Mouse (Mus musculus): Measurements from ENCODE around the gene Ncln.

Ncln gene

GRCm38 (mm10) chr10:81496264-81496901 is at the start of gene Ncln:
TSS of gene Ncln (minus strand) at chr10:81496392.
- DNase-seq (ENCODE audit: low spot score in 2 of 2) = peak; percentile 99

- peak; percentile 99 to 100 for DNase-seq (ENCODE audit: low spot score in 2 of 2)
These were observed 49.1 kb upstream of the Ncln start, which contains the start of gene Gna11 for GRCm38 (mm10) chr10:81545161-81545747. TSS of gene Gna11 (minus strand) at chr10:81545190.

- peak in 1 of 2 experiments; percentile 42 for DNase-seq (ENCODE audit: low spot score in 2 of 2)
These were observed 48.3 kb upstream of the Ncln start for GRCm38 (mm10) chr10:81544296-81545160.

DNA sequence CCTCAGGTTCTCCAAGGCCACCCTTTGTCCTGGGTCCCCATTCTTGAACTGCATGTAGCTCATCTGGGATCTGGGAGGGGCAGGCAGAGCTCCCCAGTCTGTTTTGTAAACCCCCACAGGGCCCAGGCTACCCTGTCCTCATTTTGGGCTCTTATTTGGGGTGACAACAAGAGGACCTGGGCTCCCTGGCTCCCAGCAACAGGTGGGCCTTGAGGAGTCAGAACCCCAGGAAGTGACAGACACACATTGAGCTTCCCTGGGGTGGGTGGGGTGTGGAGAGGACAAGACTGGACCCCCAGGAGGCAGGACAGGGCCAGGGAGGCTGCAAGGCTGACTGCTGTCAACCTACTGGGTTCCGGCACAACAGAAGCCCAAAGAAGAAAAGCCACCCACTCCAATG is 47.4 kb upstream of the Ncln start:
- no peak for DNase-seq (ENCODE audit: low spot score in 2 of 2)

DNA sequence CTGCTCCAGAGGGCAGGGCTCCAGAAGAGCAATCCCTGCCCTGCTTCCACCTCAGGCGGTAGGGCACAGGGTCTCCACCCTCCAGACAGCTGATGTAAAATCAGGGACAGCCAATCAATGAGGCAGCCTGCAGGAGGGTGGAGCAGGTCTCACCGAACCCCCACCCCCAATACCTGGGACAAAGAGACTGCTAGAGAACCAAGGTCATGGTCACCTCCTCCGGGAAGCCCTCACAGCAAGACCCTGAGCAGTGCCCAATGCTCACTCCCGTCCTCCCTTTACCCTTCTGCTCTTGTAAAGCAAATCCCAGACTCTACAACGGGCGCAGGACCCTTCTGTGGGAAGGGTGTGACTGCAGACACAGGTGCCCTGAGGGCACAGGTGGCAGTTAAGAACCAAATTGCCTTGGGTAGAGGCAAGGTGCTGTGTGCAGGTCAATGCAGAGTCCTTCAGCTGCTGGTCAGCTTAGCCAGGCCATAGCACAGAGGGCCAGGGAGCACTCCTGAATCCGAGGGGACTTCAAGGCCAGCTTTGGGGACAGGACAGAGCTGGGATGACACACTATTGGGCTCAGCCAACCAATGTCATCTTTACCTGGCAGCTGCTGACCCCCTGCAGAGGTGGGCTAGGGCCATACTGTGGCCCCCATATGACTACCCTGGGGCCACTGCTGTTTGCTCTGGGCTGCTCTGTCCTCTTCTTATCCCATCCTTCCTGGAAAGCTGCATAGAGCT is 46.7 kb upstream of the Ncln start:
- DNase-seq (ENCODE audit: low spot score in 2 of 2) = no peak

- no peak for DNase-seq (ENCODE audit: low spot score in 2 of 2)
These were observed 45.6 kb upstream of the Ncln start for GRCm38 (mm10) chr10:81541803-81542202.

DNA sequence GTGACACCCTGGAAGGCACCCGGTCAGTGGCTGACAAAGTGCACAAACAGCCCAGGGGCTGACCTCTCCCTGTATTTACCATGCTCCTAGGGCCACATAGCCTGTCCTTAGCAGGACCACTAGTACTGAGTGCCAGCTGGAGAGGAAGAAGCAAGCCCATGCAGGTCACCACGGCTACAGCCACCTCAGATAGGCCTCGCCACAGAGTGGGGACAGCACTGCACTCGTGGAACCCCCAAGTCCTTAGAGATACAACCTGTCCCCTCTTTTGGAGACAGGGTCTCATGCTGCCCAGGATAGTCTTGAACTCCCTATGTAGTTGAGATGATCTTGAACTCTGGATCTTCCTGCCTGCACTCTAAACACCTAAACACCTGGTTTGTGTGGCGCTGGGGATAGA is 45.2 kb upstream of the Ncln start:
- DNase-seq (ENCODE audit: low spot score in 2 of 2) = no peak

- peak in 1 of 2 experiments; percentile 34 for DNase-seq (ENCODE audit: low spot score in 2 of 2)
These were observed 42.3 kb upstream of the Ncln start for GRCm38 (mm10) chr10:81538321-81539048.

DNA sequence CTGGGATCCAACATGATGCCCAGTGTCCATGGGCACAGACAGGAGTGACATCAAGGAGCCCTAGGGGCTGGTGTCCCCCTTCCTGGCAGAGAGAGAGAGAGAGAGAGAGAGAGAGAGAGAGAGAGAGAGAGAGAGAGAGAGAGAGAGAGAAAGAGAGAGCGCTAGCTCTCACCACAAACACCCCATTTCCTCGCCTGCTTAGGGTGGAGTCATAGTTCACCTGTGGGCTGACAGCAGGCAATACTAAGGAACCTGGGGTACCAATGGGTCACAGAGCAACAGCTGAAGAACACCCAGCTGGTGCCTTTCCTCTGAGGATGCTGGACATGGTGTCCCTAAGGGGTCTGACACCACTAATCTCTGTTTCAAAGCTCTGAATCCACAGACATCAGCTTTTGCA is 41.2 kb upstream of the Ncln start:
- no peak for DNase-seq (ENCODE audit: low spot score in 2 of 2)

- peak in 1 of 2 experiments; percentile 65 for DNase-seq (ENCODE audit: low spot score in 2 of 2)
These were observed 40.5 kb upstream of the Ncln start for GRCm38 (mm10) chr10:81536734-81537133.

- no peak for DNase-seq (ENCODE audit: low spot score in 2 of 2)
These were observed 38.6 kb upstream of the Ncln start for GRCm38 (mm10) chr10:81534826-81535225.

DNA sequence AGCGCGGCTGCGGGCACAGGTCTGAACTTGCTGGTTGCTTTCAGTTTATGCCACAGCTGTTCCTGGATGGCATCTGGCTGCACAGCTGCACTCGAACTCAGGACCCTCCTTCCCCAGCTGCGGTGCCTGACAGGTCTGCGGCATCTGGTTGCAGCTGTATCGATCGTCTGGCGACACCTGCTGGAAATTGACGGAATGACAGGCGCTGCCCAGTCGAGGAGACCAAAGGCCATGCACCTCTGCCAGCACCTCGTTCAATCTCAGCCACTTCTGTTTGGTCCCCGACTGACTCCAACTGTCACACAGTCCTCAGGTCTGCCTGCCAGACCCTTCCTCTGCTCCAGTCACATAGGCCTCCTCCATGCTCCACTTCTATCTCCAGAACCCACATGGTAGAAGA is 30.6 kb upstream of the Ncln start:
- DNase-seq (ENCODE audit: low spot score in 2 of 2) = peak; percentile 93

DNA sequence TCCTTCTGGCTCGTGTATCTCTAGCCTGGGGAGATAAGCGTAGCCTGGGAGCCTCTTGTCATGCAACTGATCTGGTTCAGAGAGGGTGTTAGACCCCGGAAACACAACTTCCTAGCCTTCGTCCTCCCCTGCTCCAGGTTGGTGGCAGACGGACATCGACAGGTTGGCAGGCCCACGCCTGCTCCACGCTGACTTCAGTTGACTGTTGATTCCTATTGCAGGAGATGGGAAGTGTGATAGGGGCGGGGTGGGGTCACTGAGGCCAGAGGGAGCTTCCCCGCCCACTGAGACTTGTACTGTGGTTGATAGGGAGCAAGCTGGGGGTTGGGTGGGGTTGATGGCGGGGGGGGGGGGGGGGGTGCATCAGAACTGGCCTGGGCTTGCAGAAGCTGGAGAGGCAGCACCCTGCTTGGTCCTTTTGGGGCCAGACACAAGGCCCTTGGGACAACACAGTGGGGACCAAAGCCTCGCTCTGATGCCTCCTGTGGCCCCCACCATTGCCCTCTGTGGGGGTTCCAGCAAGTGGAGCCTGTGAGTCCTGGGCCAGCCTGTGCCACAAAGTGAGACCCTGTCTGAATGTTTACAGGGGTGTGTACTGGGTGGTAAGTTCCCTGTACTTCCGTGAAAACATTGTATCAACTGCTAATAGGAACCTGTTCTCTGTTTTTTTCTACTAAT is 29.0 kb upstream of the Ncln start:
- no peak for DNase-seq (ENCODE audit: low spot score in 2 of 2)

DNA sequence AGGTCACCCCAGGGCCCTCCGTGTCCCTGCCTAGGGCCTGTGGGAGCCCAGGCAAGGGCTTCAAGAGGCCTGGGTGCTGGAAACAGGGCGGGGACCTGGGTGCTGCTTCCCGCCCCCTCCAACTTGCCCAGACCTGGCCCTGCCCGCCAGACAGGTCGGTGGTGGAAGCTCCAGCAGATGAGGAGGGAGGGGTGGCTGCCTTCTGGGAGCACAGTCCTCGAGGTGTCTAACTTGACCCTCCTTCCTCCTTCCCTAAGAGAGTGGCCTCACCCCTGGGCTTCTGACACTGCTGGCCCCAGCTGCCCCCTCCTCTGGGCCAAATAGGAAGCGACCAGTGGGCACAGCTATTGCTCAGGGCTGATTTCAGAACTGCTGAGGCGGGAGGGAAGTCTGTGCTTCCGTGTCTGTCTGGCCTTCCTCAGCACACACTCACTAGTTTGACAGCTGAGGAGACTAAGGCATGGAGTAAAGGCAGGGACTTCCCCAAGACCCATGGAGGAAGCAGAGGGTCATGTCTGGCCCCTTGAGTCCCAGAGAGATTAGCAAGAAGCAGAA is 27.9 kb upstream of the Ncln start, which contains the start of gene Gna15:
Gene Gna15 (minus strand): TSS at position 175 of the 555 bp plus-strand sequence.
- peak in 1 of 2 experiments; percentile 45 for DNase-seq (ENCODE audit: low spot score in 2 of 2)

DNA sequence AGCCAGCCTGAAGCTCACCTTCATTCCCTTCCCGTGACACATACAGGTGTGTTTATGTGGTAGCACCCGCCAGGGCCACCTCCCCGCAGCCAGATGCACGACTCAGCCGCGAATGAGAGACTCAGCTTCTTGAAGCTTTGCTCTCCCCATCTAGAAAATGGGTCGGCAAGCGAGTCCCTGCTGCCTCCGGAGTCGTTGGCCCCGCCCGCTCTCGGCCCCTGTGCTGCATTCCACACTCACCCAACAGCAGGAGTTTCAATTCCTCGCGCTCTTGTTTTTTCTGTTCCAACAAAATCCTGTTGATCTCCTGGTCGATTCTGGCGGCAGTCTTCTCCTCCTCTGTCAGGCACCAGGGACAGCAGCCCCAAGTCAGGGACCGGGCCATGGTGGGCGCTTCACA is 27.4 kb upstream of the Ncln start:
- peak in 1 of 2 experiments; percentile 55 for DNase-seq (ENCODE audit: low spot score in 2 of 2)

GRCm38 (mm10) chr10:81523142-81523541 is 26.9 kb upstream of the Ncln start:
- no peak for DNase-seq (ENCODE audit: low spot score in 2 of 2)

GRCm38 (mm10) chr10:81519978-81520365 is 23.8 kb upstream of the Ncln start:
- no peak for DNase-seq (ENCODE audit: low spot score in 2 of 2)

- DNase-seq (ENCODE audit: low spot score in 2 of 2) = peak in 1 of 2 experiments; percentile 51
These were observed 23.2 kb upstream of the Ncln start for GRCm38 (mm10) chr10:81519227-81519977.

- peak; percentile 69 to 88 for DNase-seq (ENCODE audit: low spot score in 2 of 2)
These were observed 22.4 kb upstream of the Ncln start for GRCm38 (mm10) chr10:81518546-81518945.
